Mouse (Mus musculus) mature B cell (primary cell): ENCODE measurements around the gene Olfr798.

Experiments used
- in situ Hi-C: fragments of 300-500 bp; cut with MboI; formaldehyde crosslinking; loops from 2 replicates; pipeline ENCODE4 v1.14.3; 2019

The Olfr798 gene

GRCm38 (mm10) chr10:129627834-129628233 is at the start of gene Olfr798:
Gene Olfr798, minus strand, starts transcription at chr10:129627934.
- in situ Hi-C loops: no loop called here

- in situ Hi-C loops: no loop called here
These were observed 46.0 kb upstream of the Olfr798 start, which contains the start of gene Olfr801 for GRCm38 (mm10) chr10:129673765-129674164. Gene Olfr801, minus strand, starts transcription at chr10:129673865.

- in situ Hi-C loops: no loop called here
These were observed 29.7 kb upstream of the Olfr798 start, which contains the start of gene Olfr800 for GRCm38 (mm10) chr10:129657394-129657793. Gene Olfr800, plus strand, starts transcription at chr10:129657694.

- in situ Hi-C loops: no loop called here
These were observed 24.0 kb upstream of the Olfr798 start for GRCm38 (mm10) chr10:129651763-129652162.

- in situ Hi-C loops: no loop called here
These were observed 9.4 kb upstream of the Olfr798 start, which contains the start of gene Olfr799 for GRCm38 (mm10) chr10:129637184-129637583. Gene Olfr799, plus strand, starts transcription at chr10:129637484.

GRCm38 (mm10) chr10:129623251-129623650 is 4.5 kb downstream of the Olfr798 start:
- in situ Hi-C loops: no loop called here

- in situ Hi-C loops: no loop called here
These were observed 6.0 kb downstream of the Olfr798 start for GRCm38 (mm10) chr10:129621724-129622123.

- in situ Hi-C loops: no loop called here
These were observed 15.3 kb downstream of the Olfr798 start, which contains the start of gene Olfr796 for GRCm38 (mm10) chr10:129612470-129612869. Gene Olfr796, minus strand, starts transcription at chr10:129612570.

- in situ Hi-C loops: no loop called here
These were observed 50.7 kb downstream of the Olfr798 start for GRCm38 (mm10) chr10:129577066-129577465.
